Mouse (Mus musculus): ENCODE measurements around the gene Uba2. TPM values are rescaled to one million over a fixed set of nuclear protein-coding genes. Genes with fewer than 3 reads are reported as not detected.

The Uba2 gene
- 92.0 and 94.6 TPM in 2 replicates for polyA plus RNA-seq (2014; fragmentation: Nextera tagmentation; extraction: Ambion mirVana)

- peaks cover 0 to 9% of the 10 kb centered on the region in 2 experiments; a peak in 2 of 4 replicates for H3K4me1 ChIP-seq (ENCODE audit: control insufficient read depth in 2 of 2, insufficient read depth in 2 of 2, low read length in 2 of 2)
- peak within 1 kb of the TSS; percentile 92 for H3K4me2 ChIP-seq (ENCODE audit: low read length)
- peak within 1 kb of the TSS; percentile 24 to 90; a peak in 3 of 4 replicates for H3K27ac ChIP-seq (replicated peaks in 1 of 2; ENCODE audit: control insufficient read depth in 1 of 2, insufficient read depth in 1 of 2, low read depth in 2 of 2, low read length in 2 of 2)
- no peak for ATAC-seq (ENCODE audit: insufficient number of reproducible peaks, insufficient read depth, low FRiP score, low read depth)
- H3K4me3 ChIP-seq (ENCODE audit: control insufficient read depth in 1 of 2, insufficient read depth in 1 of 2, low read depth in 1 of 2, low read length in 2 of 2) = peak within 1 kb of the TSS; percentile 79 to 89
- peaks cover 12% of the 10 kb centered on the region for H3K36me3 ChIP-seq (ENCODE audit: control insufficient read depth, insufficient read depth, low read length)
- H3K27me3 ChIP-seq (ENCODE audit: control insufficient read depth, insufficient read depth, low read length) = no peaks in the 10 kb centered on the region
- H3K9ac ChIP-seq (ENCODE audit: low read length) = peak within 1 kb of the TSS; percentile 91
- no peaks in the 10 kb centered on the region for H3K9me3 ChIP-seq (ENCODE audit: control insufficient read depth, low read length)
- WGBS = 75% methylated on average over 3 of the region's 3 CpGs
Observed at GRCm38 (mm10) chr7:34169454-34169853, at the start of gene Uba2. Gene Uba2 (minus strand): TSS chr7:34169599.

GRCm38 (mm10) chr7:34218496-34218895 is 49.1 kb upstream of the Uba2 start:
- 76% methylated on average over 1 of the region's 1 CpGs for WGBS
- no peak overlapping the region for H3K4me3 ChIP-seq (ENCODE audit: control insufficient read depth in 1 of 2, insufficient read depth in 1 of 2, low read depth in 1 of 2, low read length in 2 of 2)
- 0 out of 2 replicates have a peak, but pooled peaks cover 3% of the 10 kb centered on the region for H3K9me3 ChIP-seq (ENCODE audit: control insufficient read depth, low read length)
- no peaks in the 10 kb centered on the region for H3K27me3 ChIP-seq (ENCODE audit: control insufficient read depth, insufficient read depth, low read length)
- peaks cover 100% of the 10 kb centered on the region for H3K36me3 ChIP-seq (ENCODE audit: control insufficient read depth, insufficient read depth, low read length)
- ATAC-seq (ENCODE audit: insufficient number of reproducible peaks, insufficient read depth, low FRiP score, low read depth) = no peak
- no peak overlapping the region for H3K4me2 ChIP-seq (ENCODE audit: low read length)
- H3K4me1 ChIP-seq (ENCODE audit: control insufficient read depth in 2 of 2, insufficient read depth in 2 of 2, low read length in 2 of 2) = no peaks in the 10 kb centered on the region
- H3K27ac ChIP-seq (replicated peaks in 1 of 2; ENCODE audit: control insufficient read depth in 1 of 2, insufficient read depth in 1 of 2, low read depth in 2 of 2, low read length in 2 of 2) = no peak overlapping the region
- no peak overlapping the region for H3K9ac ChIP-seq (ENCODE audit: low read length)

DNA sequence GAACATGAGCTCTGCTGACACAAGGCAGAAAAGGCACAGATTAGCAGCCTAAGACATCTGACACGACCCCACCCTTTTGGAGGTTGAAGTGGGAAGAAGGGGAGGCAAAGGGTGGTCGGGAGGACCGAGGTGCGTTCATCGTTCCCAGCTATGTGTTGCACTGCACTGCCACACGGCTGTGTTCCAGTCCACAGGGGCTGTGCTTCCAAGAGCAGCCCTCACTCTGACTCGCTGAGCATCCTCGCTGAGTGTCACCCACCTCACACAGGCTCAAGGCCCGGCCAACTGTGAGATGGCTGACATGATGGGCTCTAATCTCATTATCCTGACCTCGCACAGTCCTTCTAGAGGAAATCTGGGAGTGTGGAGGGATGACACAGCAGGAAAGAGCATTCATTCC is 47.1 kb upstream of the Uba2 start:
- WGBS = 90% methylated on average over 10 of the region's 10 CpGs

GRCm38 (mm10) chr7:34215481-34215880 is 46.1 kb upstream of the Uba2 start:
- Histone ChIP-seq H3K9ac (ENCODE audit: low read length) (no peak overlapping the region), H3K36me3 (ENCODE audit: control insufficient read depth, insufficient read depth, low read length) (peaks cover 100% of the 10 kb centered on the region), H3K27ac (replicated peaks in 1 of 2; ENCODE audit: control insufficient read depth in 1 of 2, insufficient read depth in 1 of 2, low read depth in 2 of 2, low read length in 2 of 2) (no peak overlapping the region), H3K4me2 (ENCODE audit: low read length) (no peak overlapping the region), H3K9me3 (ENCODE audit: control insufficient read depth, low read length) (no peaks in the 10 kb centered on the region), H3K4me3 (ENCODE audit: control insufficient read depth in 1 of 2, insufficient read depth in 1 of 2, low read depth in 1 of 2, low read length in 2 of 2) (no peak overlapping the region), H3K27me3 (ENCODE audit: control insufficient read depth, insufficient read depth, low read length) (no peaks in the 10 kb centered on the region), H3K4me1 (ENCODE audit: control insufficient read depth in 2 of 2, insufficient read depth in 2 of 2, low read length in 2 of 2) (no peaks in the 10 kb centered on the region)
- no peak for ATAC-seq (ENCODE audit: insufficient number of reproducible peaks, insufficient read depth, low FRiP score, low read depth)
- WGBS = 86% methylated on average over 9 of the region's 9 CpGs

More for the DNA sequence above, 47.1 kb upstream of the Uba2 start:
- Histone ChIP-seq H3K4me3 (ENCODE audit: control insufficient read depth in 1 of 2, insufficient read depth in 1 of 2, low read depth in 1 of 2, low read length in 2 of 2) (no peak overlapping the region), H3K36me3 (ENCODE audit: control insufficient read depth, insufficient read depth, low read length) (peaks cover 100% of the 10 kb centered on the region), H3K27me3 (ENCODE audit: control insufficient read depth, insufficient read depth, low read length) (no peaks in the 10 kb centered on the region), H3K27ac (replicated peaks in 1 of 2; ENCODE audit: control insufficient read depth in 1 of 2, insufficient read depth in 1 of 2, low read depth in 2 of 2, low read length in 2 of 2) (no peak overlapping the region), H3K4me2 (ENCODE audit: low read length) (no peak overlapping the region), H3K9me3 (ENCODE audit: control insufficient read depth, low read length) (no peaks in the 10 kb centered on the region), H3K9ac (ENCODE audit: low read length) (no peak overlapping the region), H3K4me1 (ENCODE audit: control insufficient read depth in 2 of 2, insufficient read depth in 2 of 2, low read length in 2 of 2) (no peaks in the 10 kb centered on the region)
- ATAC-seq (ENCODE audit: insufficient number of reproducible peaks, insufficient read depth, low FRiP score, low read depth) = no peak

DNA sequence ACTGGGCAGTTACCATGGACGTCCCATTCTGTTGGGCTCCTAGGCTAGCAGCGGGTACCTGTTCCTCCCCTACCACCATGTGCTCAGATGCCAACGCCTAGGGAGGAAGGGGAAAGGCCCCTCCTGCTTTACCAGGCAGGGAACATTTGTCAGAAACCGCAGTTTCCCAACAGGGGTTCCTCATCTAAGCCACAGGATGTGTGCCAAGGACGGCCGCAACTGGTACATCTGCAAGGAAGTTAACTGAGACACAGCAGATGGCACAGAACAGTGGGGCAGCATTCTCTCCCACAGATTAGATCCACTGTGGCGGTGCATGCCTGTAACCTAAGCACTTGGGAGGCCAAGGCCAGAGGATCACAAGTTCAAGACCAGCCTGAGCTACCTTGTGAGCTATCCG is 45.2 kb upstream of the Uba2 start:
- WGBS = 91% methylated on average over 8 of the region's 8 CpGs
- Histone ChIP-seq H3K4me1 (ENCODE audit: control insufficient read depth in 2 of 2, insufficient read depth in 2 of 2, low read length in 2 of 2) (no peaks in the 10 kb centered on the region), H3K36me3 (ENCODE audit: control insufficient read depth, insufficient read depth, low read length) (peaks cover 100% of the 10 kb centered on the region), H3K9ac (ENCODE audit: low read length) (no peak overlapping the region), H3K4me3 (ENCODE audit: control insufficient read depth in 1 of 2, insufficient read depth in 1 of 2, low read depth in 1 of 2, low read length in 2 of 2) (no peak overlapping the region), H3K9me3 (ENCODE audit: control insufficient read depth, low read length) (no peaks in the 10 kb centered on the region), H3K27me3 (ENCODE audit: control insufficient read depth, insufficient read depth, low read length) (no peaks in the 10 kb centered on the region), H3K27ac (replicated peaks in 1 of 2; ENCODE audit: control insufficient read depth in 1 of 2, insufficient read depth in 1 of 2, low read depth in 2 of 2, low read length in 2 of 2) (no peak overlapping the region), H3K4me2 (ENCODE audit: low read length) (no peak overlapping the region)
- ATAC-seq (ENCODE audit: insufficient number of reproducible peaks, insufficient read depth, low FRiP score, low read depth) = no peak

DNA sequence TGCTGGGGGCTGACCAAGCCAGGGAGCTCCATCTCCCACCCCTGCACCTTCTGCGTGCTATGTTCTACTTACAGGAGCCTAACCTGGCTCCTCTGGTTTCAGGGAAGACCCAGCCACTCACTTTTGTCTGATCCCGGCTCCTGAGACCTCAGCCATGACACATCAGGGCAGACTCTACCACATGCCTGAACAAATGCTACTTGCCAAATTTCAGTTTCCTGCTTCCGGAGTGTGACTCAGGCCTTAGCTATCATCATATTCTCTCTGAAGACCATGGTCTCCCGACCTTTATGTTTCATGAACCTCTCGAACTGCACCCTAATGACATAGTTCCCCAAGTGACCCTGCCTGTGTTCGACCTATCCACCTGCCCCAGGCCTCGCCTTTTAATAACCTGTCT is 43.9 kb upstream of the Uba2 start:
- no peak overlapping the region for H3K4me3 ChIP-seq (ENCODE audit: control insufficient read depth in 1 of 2, insufficient read depth in 1 of 2, low read depth in 1 of 2, low read length in 2 of 2)
- H3K4me2 ChIP-seq (ENCODE audit: low read length) = no peak overlapping the region
- H3K36me3 ChIP-seq (ENCODE audit: control insufficient read depth, insufficient read depth, low read length) = peaks cover 100% of the 10 kb centered on the region
- H3K27ac ChIP-seq (replicated peaks in 1 of 2; ENCODE audit: control insufficient read depth in 1 of 2, insufficient read depth in 1 of 2, low read depth in 2 of 2, low read length in 2 of 2) = no peak overlapping the region
- no peak overlapping the region for H3K9ac ChIP-seq (ENCODE audit: low read length)
- ATAC-seq (ENCODE audit: insufficient number of reproducible peaks, insufficient read depth, low FRiP score, low read depth) = no peak
- no peaks in the 10 kb centered on the region for H3K4me1 ChIP-seq (ENCODE audit: control insufficient read depth in 2 of 2, insufficient read depth in 2 of 2, low read length in 2 of 2)
- H3K9me3 ChIP-seq (ENCODE audit: control insufficient read depth, low read length) = no peaks in the 10 kb centered on the region
- H3K27me3 ChIP-seq (ENCODE audit: control insufficient read depth, insufficient read depth, low read length) = no peaks in the 10 kb centered on the region
- WGBS = 86% methylated on average over 7 of the region's 7 CpGs

DNA sequence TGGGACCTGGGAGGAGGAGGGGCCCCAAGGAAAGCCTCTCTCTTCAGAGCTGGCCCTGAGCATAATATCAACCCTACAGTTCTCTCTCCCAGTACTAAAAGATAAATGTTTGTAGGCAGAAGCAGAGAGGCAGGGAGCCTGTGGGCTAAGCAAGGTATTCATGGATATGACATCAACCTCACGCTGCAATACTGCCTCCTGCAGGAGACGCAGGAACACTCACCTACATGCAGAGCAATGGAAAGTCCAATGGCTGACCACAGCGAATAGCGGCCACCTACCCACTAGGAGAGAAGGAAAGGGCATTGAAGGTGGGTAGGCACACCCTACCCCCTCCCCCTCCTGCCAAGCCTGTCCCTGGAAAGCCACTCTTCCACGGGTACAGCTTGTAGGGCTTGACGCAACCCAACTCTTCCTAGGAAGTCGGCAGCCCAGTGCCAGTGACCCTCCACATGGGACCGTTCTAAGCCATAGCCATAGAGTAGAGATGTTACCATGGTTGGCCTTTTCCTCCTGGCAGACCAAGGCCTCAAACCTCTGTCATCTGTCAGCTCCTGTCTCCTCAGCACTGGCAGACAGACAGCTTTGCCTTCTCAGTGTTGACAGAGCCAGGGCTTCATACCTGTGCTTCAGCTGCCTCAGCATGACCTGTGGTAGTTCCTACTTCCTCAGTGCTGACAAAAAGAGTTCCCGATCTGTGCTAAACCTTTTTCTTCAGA is 38.8 kb upstream of the Uba2 start:
- H3K4me2 ChIP-seq (ENCODE audit: low read length) = no peak overlapping the region
- no peak overlapping the region for H3K4me3 ChIP-seq (ENCODE audit: control insufficient read depth in 1 of 2, insufficient read depth in 1 of 2, low read depth in 1 of 2, low read length in 2 of 2)
- H3K27ac ChIP-seq (replicated peaks in 1 of 2; ENCODE audit: control insufficient read depth in 1 of 2, insufficient read depth in 1 of 2, low read depth in 2 of 2, low read length in 2 of 2) = no peak overlapping the region
- 81% methylated on average over 9 of the region's 9 CpGs for WGBS
- peaks cover 100% of the 10 kb centered on the region for H3K36me3 ChIP-seq (ENCODE audit: control insufficient read depth, insufficient read depth, low read length)
- no peaks in the 10 kb centered on the region for H3K27me3 ChIP-seq (ENCODE audit: control insufficient read depth, insufficient read depth, low read length)
- no peak for ATAC-seq (ENCODE audit: insufficient number of reproducible peaks, insufficient read depth, low FRiP score, low read depth)
- no peaks in the 10 kb centered on the region for H3K4me1 ChIP-seq (ENCODE audit: control insufficient read depth in 2 of 2, insufficient read depth in 2 of 2, low read length in 2 of 2)
- no peak overlapping the region for H3K9ac ChIP-seq (ENCODE audit: low read length)
- no peaks in the 10 kb centered on the region for H3K9me3 ChIP-seq (ENCODE audit: control insufficient read depth, low read length)

DNA sequence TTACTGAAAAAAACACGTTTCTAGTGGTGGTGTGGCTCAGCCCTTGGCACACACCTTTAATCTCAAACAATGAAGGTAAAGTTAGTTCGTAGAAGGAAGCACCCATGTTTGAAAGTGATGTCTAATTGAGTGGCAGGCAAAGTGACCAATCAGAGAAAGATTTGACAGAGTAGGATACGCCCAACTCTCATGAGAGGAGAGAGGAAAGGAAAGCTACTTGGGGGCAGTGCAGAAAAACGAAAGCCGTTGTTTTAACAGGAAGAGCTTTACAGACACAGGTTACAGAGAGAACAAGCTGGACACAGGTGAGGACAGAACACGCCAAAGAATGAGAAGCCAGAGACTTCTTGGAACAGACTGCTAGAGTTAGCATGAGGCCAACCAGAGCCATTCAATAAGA is 36.9 kb upstream of the Uba2 start:
- Histone ChIP-seq H3K9me3 (ENCODE audit: control insufficient read depth, low read length) (no peaks in the 10 kb centered on the region), H3K36me3 (ENCODE audit: control insufficient read depth, insufficient read depth, low read length) (peaks cover 100% of the 10 kb centered on the region), H3K4me3 (ENCODE audit: control insufficient read depth in 1 of 2, insufficient read depth in 1 of 2, low read depth in 1 of 2, low read length in 2 of 2) (no peak overlapping the region), H3K27ac (replicated peaks in 1 of 2; ENCODE audit: control insufficient read depth in 1 of 2, insufficient read depth in 1 of 2, low read depth in 2 of 2, low read length in 2 of 2) (no peak overlapping the region), H3K9ac (ENCODE audit: low read length) (no peak overlapping the region), H3K4me1 (ENCODE audit: control insufficient read depth in 2 of 2, insufficient read depth in 2 of 2, low read length in 2 of 2) (no peaks in the 10 kb centered on the region), H3K27me3 (ENCODE audit: control insufficient read depth, insufficient read depth, low read length) (no peaks in the 10 kb centered on the region), H3K4me2 (ENCODE audit: low read length) (no peak overlapping the region)
- 90% methylated on average over 6 of the region's 6 CpGs for WGBS
- no peak for ATAC-seq (ENCODE audit: insufficient number of reproducible peaks, insufficient read depth, low FRiP score, low read depth)

All from heart, embryonic 14.5 days (tissue).